In the genomic region with DNA sequence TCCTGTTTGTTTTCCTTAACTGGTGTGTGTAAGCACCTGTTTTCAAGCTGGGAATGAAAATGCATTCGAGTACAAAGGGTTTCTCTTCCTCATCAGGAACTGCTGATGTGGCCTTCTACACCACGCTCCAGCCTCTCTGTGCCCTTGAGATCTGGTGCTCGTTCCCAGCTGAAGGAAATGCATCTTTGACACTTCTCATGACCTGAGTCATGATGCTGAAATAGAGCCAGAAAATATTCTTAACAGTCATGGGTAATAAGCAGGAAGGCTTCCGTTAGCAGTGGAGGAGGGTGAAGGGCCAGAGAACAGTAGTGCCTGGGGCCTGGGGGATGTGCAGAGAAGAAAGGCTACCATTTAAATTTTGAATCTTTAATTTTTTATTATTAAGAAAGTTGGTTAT, we compare ENCODE assay signal across 11 mouse cellular contexts.
DNase-seq lines count a peak whose midpoint lies in the region; TF ChIP-seq lines count a peak whose summit lies in the region.
"Had no signal": no experiment of that assay in that cellular context is flagged by ENCODE, and none has a peak within 500 bp of the region (broad histone marks: within the 10 kb centered on the region; RNA-seq: fewer than 3 reads in every experiment).

No protein-coding gene starts in this region.

- H3K9ac ChIP-seq in CH12.LX (ENCODE audit: insufficient read depth, low read depth): no peak overlapping the region
- H3K9ac ChIP-seq: forebrain, embryonic 12.5 days; heart, embryonic 15.5 days had no signal

- peak; percentile 82 for DNase-seq in heart, adult 8-10 months (ENCODE audit: low spot score)
- DNase-seq in heart, embryonic 10.5 days (ENCODE audit: low spot score): no peak
- DNase-seq in 416B (ENCODE audit: low read depth): peak; percentile 89
- peak; percentile 58 for DNase-seq in CH12.LX (ENCODE audit: extremely low read depth)
- DNase-seq in kidney, adult 9 months: peak; percentile 77
- no peak for DNase-seq in frontal cortex, postnatal 25 days (ENCODE audit: low spot score in 2 of 2)
- DNase-seq in cerebellum, adult 9-11 months: no peak
- DNase-seq in layer of hippocampus, adult 18-20 months (ENCODE audit: low spot score in 2 of 2): no peak
- DNase-seq: thymus, adult 18-20 months had no signal

- TF ChIP-seq EP300 in CH12.LX (IDR thresholded peaks at IDR 0.05; ENCODE audit: low read length): peak; percentile 27; the same call in 1 of the 2 replicates

- in situ Hi-C loops in CH12.LX (cut with MboI; ENCODE audit: low pct_ligation_motif_present, low pct_unique_long_range_greater_than_20kb, low sequenced_read_pairs): loop anchor here (10.0 kb wide), 2 partner anchors 304 to 346 kb away; a partner anchor contains a TSS

- peaks cover 15% of the 10 kb centered on the region for H3K27me3 ChIP-seq in heart, embryonic 10.5 days (ENCODE audit: insufficient read depth, poor library complexity, severe bottlenecking)
- no peaks in the 10 kb centered on the region for H3K27me3 ChIP-seq in CH12.LX (replicated peaks)

- no peaks in the 10 kb centered on the region for H3K79me2 ChIP-seq in CH12.LX (replicated peaks; ENCODE audit: control insufficient read depth, extremely low read depth, insufficient read depth, poor library complexity, severe bottlenecking)

- H3K9me3 ChIP-seq in heart, embryonic 10.5 days: no peaks in the 10 kb centered on the region
- no peaks in the 10 kb centered on the region for H3K9me3 ChIP-seq in CH12.LX (replicated peaks; ENCODE audit: low read length)
- H3K9me3 ChIP-seq: forebrain, embryonic 12.5 days; heart, embryonic 15.5 days had no signal

- WGBS in heart, embryonic 10.5 days: 70% methylated on average over 4 of the region's 4 CpGs

- peaks cover 23% of the 10 kb centered on the region for H3K4me1 ChIP-seq in heart, embryonic 10.5 days
- peaks cover 0 to 28% of the 10 kb centered on the region in 2 experiments for H3K4me1 ChIP-seq in CH12.LX (ENCODE audit: control insufficient read depth in 1 of 2, insufficient read depth in 2 of 2)

- no peak overlapping the region for H3K27ac ChIP-seq in heart, embryonic 10.5 days
- no peak overlapping the region for H3K27ac ChIP-seq in CH12.LX (ENCODE audit: insufficient read depth, low read depth)
- H3K27ac ChIP-seq: forebrain, embryonic 12.5 days; heart, embryonic 15.5 days had no signal

- dilution Hi-C loops in CH12.LX (cut with MboI; ENCODE audit: extremely low pct_ligation_motif_present, extremely low pct_unique_long_range_greater_than_20kb, low sequenced_read_pairs): no loop called here

- no peaks in the 10 kb centered on the region for H3K36me3 ChIP-seq in heart, embryonic 10.5 days
- H3K36me3 ChIP-seq in CH12.LX (replicated peaks in 1 of 2; ENCODE audit: control insufficient read depth in 1 of 2, insufficient read depth in 1 of 2, low read length in 1 of 2): no peaks in the 10 kb centered on the region
- H3K36me3 ChIP-seq: forebrain, embryonic 12.5 days; heart, embryonic 15.5 days had no signal

- TF ChIP-seq RAD21 in CH12.LX (IDR thresholded peaks at IDR 0.05; ENCODE audit: low read depth, low read length): no peak

- no peak overlapping the region for H3K4me2 ChIP-seq in CH12.LX (ENCODE audit: insufficient read depth, low read depth, poor library complexity, severe bottlenecking)
- H3K4me2 ChIP-seq: forebrain, embryonic 12.5 days; heart, embryonic 15.5 days had no signal

- no peak for TF ChIP-seq CTCF in CH12.LX (conservative IDR thresholded peaks at IDR 0.05 in 1 of 2, IDR thresholded peaks at IDR 0.05 in 1 of 2; ENCODE audit: low read depth in 2 of 2, low read length in 2 of 2)

- H3K4me3 ChIP-seq in heart, embryonic 10.5 days: no peak overlapping the region
- no peak overlapping the region for H3K4me3 ChIP-seq in CH12.LX (replicated peaks in 1 of 3; ENCODE audit: low read depth in 2 of 3, low read length in 2 of 3, poor library complexity in 1 of 3)
- H3K4me3 ChIP-seq: forebrain, embryonic 12.5 days; heart, embryonic 15.5 days had no signal

- no peak for TF ChIP-seq POLR2A in CH12.LX (IDR thresholded peaks at IDR 0.05; ENCODE audit: low read depth, low read length)

TF ChIP-seq in CH12.LX, 34 proteins besides CTCF, POLR2A, EP300 and RAD21:
- TF ChIP-seq NELFE (IDR thresholded peaks at IDR 0.05; ENCODE audit: low read depth, low read length): no peak
- no peak for TF ChIP-seq PAX5 (IDR thresholded peaks at IDR 0.05; ENCODE audit: low read length)
- TF ChIP-seq SMC3 (IDR thresholded peaks at IDR 0.05; ENCODE audit: low read depth, low read length): no peak
- no peak for TF ChIP-seq MAFK (IDR thresholded peaks at IDR 0.05; ENCODE audit: insufficient replicate concordance, low read length)
- peak; percentile 76 for TF ChIP-seq ETS1 (conservative IDR thresholded peaks at IDR 0.05; ENCODE audit: low read depth, low read length)
- peak; percentile 44; the same call in 1 of the 2 replicates for TF ChIP-seq MEF2A (IDR thresholded peaks at IDR 0.05; ENCODE audit: borderline replicate concordance, low read depth, low read length)

Comparison
In these comparisons a context has a peak if more than half of its experiments do, and no peak if none do; other contexts are left out.
1. DNase-seq: peak in heart, adult 8-10 months (single experiment), 416B (single experiment), CH12.LX (single experiment) and kidney, adult 9 months (single experiment); none in heart, embryonic 10.5 days (single experiment), frontal cortex, postnatal 25 days (0 of 2), cerebellum, adult 9-11 months (single experiment) and layer of hippocampus, adult 18-20 months (0 of 2).